Mouse (Mus musculus) natural killer cell, adult 2 months (primary cell): ENCODE measurements at regions not wholly inside any gene's neighbourhood (a gene's known extent, or its start where the extent isn't known, plus 50 kb on each side); places are given as distances from the start of the nearest gene placed in this dataset.
"Not testable (repeated sequence)": the region's sequence is repeated elsewhere in the genome, so short reads cannot be mapped to it uniquely, and the experiment has no call there.

ENCODE experiments used
- DNase-seq, 2 experiments: peaks; one replicate each; pipeline ENCODE4 v3.0.0; 2022; ENCODE audit warnings: low spot score in 2 of 2

GRCm38 (mm10) chr10:111637084-111637735 lies 131.1 kb downstream of the Phlda1 start:
- DNase-seq, result no peak

GRCm38 (mm10) chr10:111639866-111640265 lies 133.8 kb downstream of the Phlda1 start:
- DNase-seq, result no peak

- DNase-seq, result no peak
Observed at GRCm38 (mm10) chr10:111642683-111643082, 136.6 kb downstream of the Phlda1 start.

- DNase-seq, result not testable (repeated sequence)
Observed at GRCm38 (mm10) chr10:111653773-111654172, 147.7 kb downstream of the Phlda1 start.

DNA sequence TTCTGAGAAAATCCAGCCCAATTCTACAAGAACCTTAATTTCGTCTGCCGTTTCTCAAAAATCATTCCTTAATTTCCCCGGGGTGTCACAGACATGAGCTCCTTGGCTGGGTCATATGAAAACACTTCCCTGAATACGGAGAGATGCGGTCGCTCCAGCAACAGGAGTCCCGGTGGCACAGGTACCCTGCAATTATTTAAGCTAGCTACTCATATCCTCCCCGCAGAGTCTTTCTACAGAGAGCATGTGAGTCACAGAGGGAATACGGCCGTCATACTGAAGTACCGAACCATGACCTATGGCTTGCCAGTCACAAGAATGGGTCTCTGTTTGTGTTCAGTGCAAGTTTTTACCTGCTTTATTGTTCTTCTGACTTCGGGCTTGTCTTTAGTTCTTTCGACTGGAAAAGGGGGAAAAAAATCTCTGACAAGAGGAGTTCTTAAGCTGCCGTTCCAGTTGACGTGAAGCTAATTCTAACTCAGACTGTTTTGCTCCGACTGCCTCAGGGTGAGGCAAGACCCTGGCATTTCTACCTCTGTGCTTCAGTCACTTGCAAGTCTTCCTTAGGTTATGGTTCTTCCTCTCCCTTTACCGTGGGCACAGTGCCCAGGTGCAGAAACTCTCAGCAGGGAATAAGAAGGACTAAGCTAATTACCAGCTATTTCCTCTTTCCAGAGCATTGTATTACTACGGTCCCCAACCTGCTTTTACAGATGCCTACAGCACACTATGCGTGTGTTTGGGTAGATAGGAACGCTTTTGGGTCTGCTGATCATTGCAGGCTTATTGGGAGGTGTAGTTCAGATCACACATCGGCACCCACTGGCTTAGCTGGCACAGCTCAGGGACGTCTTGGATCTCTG lies 148.5 kb downstream of the Phlda1 start:
- DNase-seq, result no peak

DNA sequence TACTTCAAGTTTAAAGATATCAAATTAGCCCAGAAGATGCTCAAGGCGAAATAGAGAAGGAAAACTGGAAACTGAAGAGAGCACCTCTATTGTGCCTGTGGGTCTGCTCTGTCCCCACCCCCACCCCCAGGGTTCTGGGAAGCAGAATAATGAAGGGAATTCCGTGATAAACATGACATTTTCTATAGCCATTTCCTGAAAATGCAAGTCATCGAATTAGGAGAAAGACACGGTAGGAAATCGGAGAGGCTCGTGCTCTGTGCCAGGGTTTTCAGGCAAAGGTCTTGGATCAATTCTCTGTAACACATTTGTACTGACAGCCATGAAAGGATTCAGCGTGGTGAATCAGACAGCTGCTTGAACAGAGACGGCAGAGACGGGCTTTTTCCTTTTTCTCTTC lies 152.7 kb downstream of the Phlda1 start:
- DNase-seq, result no peak

DNA sequence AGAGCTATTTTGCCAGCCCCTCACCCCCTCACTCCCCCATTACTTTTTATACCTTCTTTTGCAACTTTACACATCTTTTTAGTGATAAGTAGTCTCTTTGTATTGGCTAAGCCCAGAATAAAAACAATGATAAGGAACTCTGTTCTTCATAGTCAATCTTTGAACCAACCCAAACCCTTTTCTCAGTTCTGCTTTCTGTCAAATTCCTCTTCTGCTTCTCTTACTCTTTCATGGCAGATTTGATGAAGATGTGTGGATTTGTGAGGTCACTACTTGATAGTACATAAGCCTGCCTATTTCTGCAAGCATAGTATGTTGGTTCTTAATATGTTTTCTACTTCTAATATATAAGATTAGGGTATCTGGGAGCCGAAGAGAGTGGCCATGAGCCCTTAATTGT lies 156.6 kb downstream of the Phlda1 start:
- DNase-seq, result no peak

- DNase-seq, result no peak
Observed at GRCm38 (mm10) chr10:111665834-111666233, 159.7 kb downstream of the Phlda1 start.

DNA sequence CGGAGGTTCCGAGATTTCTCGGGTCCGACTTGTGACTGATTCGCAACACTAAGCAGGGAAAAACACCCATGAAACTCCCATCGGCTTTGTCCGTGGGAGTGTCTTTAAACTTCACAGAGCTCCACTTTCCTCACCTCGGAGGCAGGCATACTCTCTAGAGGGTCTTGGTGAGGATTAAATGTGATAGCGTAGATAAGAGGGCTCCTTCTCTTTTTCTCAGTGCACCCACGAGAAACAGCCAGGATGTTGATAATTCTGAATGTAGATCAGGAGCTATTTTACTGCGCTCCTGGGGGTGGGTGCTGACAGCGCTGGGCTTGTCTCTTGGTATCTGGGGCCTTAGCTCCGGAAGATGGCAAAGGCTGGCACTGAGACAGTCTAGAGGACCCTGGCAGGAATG lies 160.9 kb downstream of the Phlda1 start:
- DNase-seq, result no peak

GRCm38 (mm10) chr10:111668639-111669038 lies 162.6 kb downstream of the Phlda1 start:
- no peak for DNase-seq

- DNase-seq, result no peak
Observed at GRCm38 (mm10) chr10:111669658-111670057, 163.6 kb downstream of the Phlda1 start.

DNA sequence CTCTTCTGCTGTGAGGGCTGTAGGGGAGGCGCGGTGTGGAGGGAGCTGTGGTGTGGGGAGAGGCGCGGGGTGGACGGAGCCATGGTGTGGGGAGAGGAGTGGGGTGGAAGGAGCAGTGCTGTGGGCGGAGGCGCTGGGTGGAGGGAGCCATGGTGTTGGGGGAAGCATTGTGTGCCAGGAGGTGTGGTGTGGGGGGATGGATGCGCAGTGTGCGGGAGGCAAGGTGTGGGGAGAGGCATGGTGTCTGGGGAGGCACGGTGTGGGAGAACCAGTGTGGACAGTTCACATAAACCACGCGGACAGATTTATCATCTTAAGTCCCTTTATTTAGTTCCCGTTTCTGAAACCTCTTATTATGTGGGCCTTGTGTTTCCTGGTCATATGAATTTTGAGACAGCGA lies 164.6 kb downstream of the Phlda1 start:
- DNase-seq, result no peak

DNA sequence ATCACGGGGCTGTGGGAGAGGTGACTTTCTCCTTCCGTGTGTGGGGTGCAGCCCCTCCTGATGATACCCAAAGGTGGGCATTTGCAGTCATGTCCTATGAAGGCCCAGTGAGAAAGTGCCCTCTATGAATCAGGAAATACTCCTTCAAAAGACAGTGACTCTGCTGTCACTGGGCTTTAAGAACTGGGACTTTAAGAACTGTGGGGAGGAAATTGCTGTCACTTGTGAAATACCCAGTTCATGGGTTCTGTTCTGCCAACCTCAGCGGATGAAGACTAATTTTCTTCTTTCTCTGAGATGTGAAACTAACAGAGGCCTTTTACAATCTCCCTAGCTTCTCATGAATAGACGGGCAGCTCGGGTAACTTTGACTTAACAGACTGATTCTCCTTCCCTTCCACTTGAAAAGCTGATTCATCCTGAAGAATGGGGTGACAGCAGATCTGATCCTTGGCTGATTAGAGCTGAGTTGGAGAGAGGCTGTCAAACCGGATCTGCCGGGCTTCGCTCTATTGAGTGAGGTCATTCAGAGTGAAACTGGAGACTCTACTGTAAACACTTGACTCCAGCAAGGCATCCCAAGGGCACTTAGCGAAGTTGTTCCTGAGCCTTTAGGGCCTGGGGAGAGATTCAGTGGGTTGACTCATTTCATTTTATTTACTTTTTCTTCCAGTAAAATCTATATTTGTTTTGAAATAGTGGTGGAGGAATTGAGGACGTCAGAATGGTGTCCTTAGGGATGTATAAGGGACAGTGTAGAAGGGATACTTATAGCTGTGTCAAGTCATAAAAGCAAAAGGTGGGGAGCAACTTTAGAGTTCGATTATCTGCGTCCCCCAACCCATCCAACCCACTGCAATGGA lies 166.6 kb downstream of the Phlda1 start:
- DNase-seq, result no peak

DNA sequence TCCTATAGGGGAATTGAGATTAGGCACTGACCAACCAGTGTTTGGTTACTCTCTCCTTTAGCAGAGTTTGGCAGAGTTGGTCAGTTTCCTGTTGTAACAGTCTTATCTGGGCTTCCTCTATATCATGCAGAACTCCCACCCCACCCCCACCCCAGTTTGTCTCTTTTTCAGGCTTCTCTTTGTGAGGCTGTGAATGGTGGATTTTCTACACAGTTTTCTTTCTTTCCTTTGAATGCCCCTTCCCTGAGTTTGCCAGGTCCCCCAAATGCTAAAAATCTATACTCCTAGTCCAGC lies 167.2 kb downstream of the Phlda1 start:
- DNase-seq, result no peak

DNA sequence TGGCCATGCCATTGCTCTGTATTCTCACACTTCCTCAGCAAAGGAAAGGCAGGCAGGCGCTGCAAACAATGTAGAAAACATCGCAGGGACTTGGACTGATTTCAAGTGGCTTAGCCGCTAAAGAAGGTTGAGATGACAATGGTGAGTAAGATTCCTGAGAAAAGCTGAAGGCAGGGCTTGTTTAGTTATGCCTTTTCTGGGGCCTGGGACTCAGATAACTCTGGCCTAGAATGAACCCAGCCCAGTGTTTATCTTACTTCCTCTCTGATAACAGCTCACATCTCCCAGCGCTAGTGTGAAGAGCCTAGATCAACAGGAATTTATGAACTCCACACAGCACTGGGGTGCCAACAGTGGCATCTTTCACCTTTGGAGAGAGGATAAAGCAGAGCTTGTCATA lies 170.2 kb downstream of the Phlda1 start:
- no peak for DNase-seq

- DNase-seq, result no peak
Observed at GRCm38 (mm10) chr10:111680919-111681318, 174.8 kb downstream of the Phlda1 start.

GRCm38 (mm10) chr10:111684409-111685346 lies 178.6 kb downstream of the Phlda1 start:
- no peak for DNase-seq

GRCm38 (mm10) chr10:111686585-111686984 lies 180.5 kb downstream of the Phlda1 start:
- no peak for DNase-seq

DNA sequence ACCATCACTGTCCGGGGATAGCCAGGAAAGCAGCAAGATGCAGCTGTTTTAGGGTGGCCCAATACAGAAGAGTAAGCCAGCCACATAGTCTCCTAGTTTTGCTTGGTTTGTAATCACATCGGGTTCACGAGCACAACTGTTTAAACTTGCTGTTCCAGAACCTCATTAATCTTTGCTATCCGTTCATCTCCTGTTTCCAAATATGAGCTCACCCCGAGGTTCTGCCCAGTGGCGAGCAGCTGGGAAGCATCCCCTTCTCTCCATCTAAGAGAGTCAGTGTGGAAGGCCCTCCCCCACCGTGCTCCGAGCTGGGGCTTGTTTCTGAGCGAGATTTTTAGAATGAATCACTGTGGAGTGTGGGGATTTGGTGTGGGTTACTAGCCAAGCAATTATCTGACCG lies 183.5 kb downstream of the Phlda1 start:
- DNase-seq, result no peak

GRCm38 (mm10) chr10:111693762-111694161 lies 187.7 kb downstream of the Phlda1 start:
- no peak for DNase-seq
